Mouse (Mus musculus) intestine, embryonic 15.5 days (tissue): Measurements from ENCODE around the gene Cyp1b1. TPM values are rescaled to one million over a fixed set of nuclear protein-coding genes. Genes with fewer than 3 reads are reported as not detected.

Experiments used
- ATAC-seq: fragments of 200-750 bp; cut with Nextera tagmentation; 2 replicates; pipeline ENCODE4 v1.8.0; 2017; ENCODE audit warnings: moderate TSS enrichment, moderate library complexity
- H3K27ac ChIP-seq: fragments of 300-500 bp; sonication (generic); 2 replicates; pipeline ENCODE4 v1.5.1; 2015; ENCODE audit warnings: mild to moderate bottlenecking, inconsistent platforms
- H3K27me3 ChIP-seq: fragments of 300-500 bp; sonication (generic); replicated peaks from 2 replicates; pipeline ENCODE4 v1.6.1; 2015; ENCODE audit warnings: inconsistent platforms
- H3K36me3 ChIP-seq: fragments of 300-500 bp; sonication (generic); 2 replicates; pipeline ENCODE4 v1.6.1; 2015; ENCODE audit warnings: inconsistent platforms
- H3K4me1 ChIP-seq: fragments of 300-500 bp; sonication (generic); replicated peaks from 2 replicates; pipeline ENCODE4 v1.6.1; 2015; ENCODE audit warnings: inconsistent platforms
- H3K4me2 ChIP-seq: fragments of 300-500 bp; sonication (generic); replicated peaks from 2 replicates; pipeline ENCODE4 v1.6.1; 2015; ENCODE audit warnings: mild to moderate bottlenecking, inconsistent platforms
- H3K4me3 ChIP-seq: fragments of 300-500 bp; sonication (generic); replicated peaks from 2 replicates; pipeline ENCODE4 v1.5.1; 2015; ENCODE audit warnings: inconsistent platforms
- H3K9ac ChIP-seq: fragments of 300-500 bp; sonication (generic); 2 replicates; pipeline ENCODE4 v1.6.1; 2015; ENCODE audit warnings: inconsistent platforms
- H3K9me3 ChIP-seq: fragments of 300-500 bp; sonication (generic); 2 replicates; pipeline ENCODE4 v1.6.1; 2016; ENCODE audit warnings: inconsistent platforms
- WGBS: fragments of 180-500 bp; shearing (Covaris S2); methylation state at CpG from one replicate; pipeline ENCODE4 v1.1.7; 2015; 5-methylcytosine and 5-hydroxymethylcytosine counted together
- polyA plus RNA-seq: library from polyadenylated mRNA; unstranded; fragments of >200 nt; fragmentation: Nextera tagmentation; extraction: Ambion mirVana; gene quantifications from 2 replicates; pipeline ENCODE4 v1.2.1, GENCODE M21; 2015

Cyp1b1 gene
- 8.5 and 8.6 TPM in 2 replicates for polyA plus RNA-seq

DNA sequence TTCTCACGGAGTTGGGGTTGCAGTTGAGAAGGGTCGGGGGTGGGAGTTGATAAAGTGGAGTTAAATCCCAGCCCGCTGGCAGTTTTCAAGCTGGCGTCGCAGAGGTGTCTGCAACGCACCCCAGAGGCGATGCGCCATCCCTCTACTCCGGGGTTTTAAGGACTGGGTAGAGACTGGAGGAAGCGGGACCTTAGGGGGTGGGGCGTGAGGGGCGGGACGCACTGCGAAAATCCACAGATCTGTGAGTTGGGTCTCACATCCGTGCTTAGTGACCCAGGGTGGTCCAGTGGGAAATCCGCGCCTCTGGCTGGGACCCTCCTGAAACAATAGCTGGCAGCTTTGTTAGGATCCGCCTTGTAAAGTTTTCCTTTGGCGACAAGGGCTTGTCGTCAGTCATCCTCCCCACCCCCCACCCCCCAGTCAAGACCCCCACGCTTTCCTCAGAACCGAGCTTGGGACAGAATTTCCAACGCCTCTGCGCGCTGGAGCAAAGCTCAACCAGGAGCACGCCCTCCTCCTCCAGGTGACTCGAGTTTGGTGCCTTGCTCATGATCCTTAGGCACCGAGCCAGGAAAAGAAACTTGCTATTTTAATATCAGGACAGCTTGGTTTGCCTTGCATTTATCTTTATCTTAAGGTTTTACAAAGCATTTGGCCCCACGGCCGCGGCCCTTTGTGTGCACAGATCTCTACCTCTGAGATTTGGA, at the start of gene Cyp1b1:
Gene Cyp1b1 (minus strand): TSS at position 131 of the 707 bp plus-strand sequence.
- Histone ChIP-seq H3K9ac (peak within 1 kb of the TSS; percentile 42), H3K4me1 (peaks cover 29% of the 10 kb centered on the region), H3K27me3 (peaks cover 33% of the 10 kb centered on the region), H3K9me3 (no peaks in the 10 kb centered on the region), H3K27ac (peak within 1 kb of the TSS; percentile 17; the same call in 1 of the 2 replicates), H3K4me3 (peak within 1 kb of the TSS; percentile 42), H3K4me2 (peak within 1 kb of the TSS; percentile 89), H3K36me3 (no peaks in the 10 kb centered on the region)
- ATAC-seq: peak; percentile 55
- 1% methylated on average over 31 of the region's 31 CpGs for WGBS

GRCm38 (mm10) chr17:79761841-79762240, 47.0 kb upstream of the Cyp1b1 start:
- H3K4me2 ChIP-seq: no peak overlapping the region
- H3K9ac ChIP-seq: no peak overlapping the region
- H3K36me3 ChIP-seq: no peaks in the 10 kb centered on the region
- no peak overlapping the region for H3K4me3 ChIP-seq
- H3K27me3 ChIP-seq: no peaks in the 10 kb centered on the region
- ATAC-seq: no peak
- 64% methylated on average over 1 of the region's 1 CpGs for WGBS
- H3K4me1 ChIP-seq: no peaks in the 10 kb centered on the region
- H3K27ac ChIP-seq: no peak overlapping the region
- no peaks in the 10 kb centered on the region for H3K9me3 ChIP-seq

GRCm38 (mm10) chr17:79753831-79754230, 39.0 kb upstream of the Cyp1b1 start:
- 91% methylated on average over 12 of the region's 12 CpGs for WGBS
- H3K9me3 ChIP-seq: no peaks in the 10 kb centered on the region
- no peak for ATAC-seq

GRCm38 (mm10) chr17:79752836-79753235, 38.0 kb upstream of the Cyp1b1 start:
- Histone ChIP-seq H3K27ac (no peak overlapping the region), H3K9me3 (no peaks in the 10 kb centered on the region), H3K9ac (no peak overlapping the region), H3K27me3 (no peaks in the 10 kb centered on the region), H3K4me2 (no peak overlapping the region), H3K4me1 (no peaks in the 10 kb centered on the region), H3K4me3 (no peak overlapping the region), H3K36me3 (no peaks in the 10 kb centered on the region)
- ATAC-seq: no peak

More at GRCm38 (mm10) chr17:79753831-79754230, 39.0 kb upstream of the Cyp1b1 start:
- Histone ChIP-seq H3K36me3 (no peaks in the 10 kb centered on the region), H3K4me2 (no peak overlapping the region), H3K27ac (no peak overlapping the region), H3K9ac (no peak overlapping the region), H3K4me1 (no peaks in the 10 kb centered on the region), H3K4me3 (no peak overlapping the region), H3K27me3 (no peaks in the 10 kb centered on the region)

GRCm38 (mm10) chr17:79751661-79752191, 36.9 kb upstream of the Cyp1b1 start:
- H3K9ac ChIP-seq: no peak overlapping the region
- H3K4me3 ChIP-seq: no peak overlapping the region
- no peak overlapping the region for H3K27ac ChIP-seq
- WGBS: 79% methylated on average over 6 of the region's 6 CpGs
- no peak overlapping the region for H3K4me2 ChIP-seq
- H3K27me3 ChIP-seq: no peaks in the 10 kb centered on the region
- no peaks in the 10 kb centered on the region for H3K4me1 ChIP-seq
- H3K36me3 ChIP-seq: no peaks in the 10 kb centered on the region
- H3K9me3 ChIP-seq: no peaks in the 10 kb centered on the region
- ATAC-seq: no peak

DNA sequence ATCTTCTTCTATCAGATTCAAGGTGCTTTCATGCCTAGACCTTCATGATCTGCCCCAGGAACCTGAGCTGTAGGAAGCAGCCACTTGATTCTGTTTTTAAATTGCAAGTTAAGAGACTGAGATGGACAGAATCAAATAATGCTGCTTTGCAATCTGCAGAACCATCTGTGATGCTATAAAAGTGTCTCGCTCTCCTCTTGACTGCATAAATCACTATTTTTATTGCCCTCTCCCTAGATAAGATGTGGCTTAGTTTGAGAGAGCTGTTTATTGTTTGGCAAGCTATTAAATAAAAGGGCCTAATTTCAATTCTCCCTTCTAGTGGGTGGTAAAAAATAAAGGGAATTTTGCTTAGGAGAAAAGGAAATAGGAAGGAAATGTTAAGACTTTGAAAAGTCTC, 34.8 kb upstream of the Cyp1b1 start:
- WGBS: 62% methylated on average over 1 of the region's 1 CpGs
- no peaks in the 10 kb centered on the region for H3K27me3 ChIP-seq
- no peak overlapping the region for H3K27ac ChIP-seq
- H3K9ac ChIP-seq: no peak overlapping the region
- H3K4me2 ChIP-seq: no peak overlapping the region
- H3K4me1 ChIP-seq: 0 out of 2 replicates have a peak, but pooled peaks cover 5% of the 10 kb centered on the region
- no peak overlapping the region for H3K4me3 ChIP-seq
- no peaks in the 10 kb centered on the region for H3K36me3 ChIP-seq
- 0 out of 2 replicates have a peak, but pooled peaks have one; percentile 47 for ATAC-seq
- no peaks in the 10 kb centered on the region for H3K9me3 ChIP-seq

- Histone ChIP-seq H3K9me3 (no peaks in the 10 kb centered on the region), H3K36me3 (no peaks in the 10 kb centered on the region), H3K9ac (no peak overlapping the region), H3K27me3 (no peaks in the 10 kb centered on the region), H3K4me1 (0 out of 2 replicates have a peak, but pooled peaks cover 7% of the 10 kb centered on the region), H3K4me3 (no peak overlapping the region), H3K27ac (no peak overlapping the region), H3K4me2 (no peak overlapping the region)
- 88% methylated on average over 11 of the region's 11 CpGs for WGBS
- ATAC-seq: no peak
These were observed 32.1 kb upstream of the Cyp1b1 start for GRCm38 (mm10) chr17:79746954-79747353.

- Histone ChIP-seq H3K27ac (no peak overlapping the region), H3K36me3 (no peaks in the 10 kb centered on the region)
- peak; percentile 64; the same call in 1 of the 2 replicates for ATAC-seq
These were observed 31.3 kb upstream of the Cyp1b1 start for GRCm38 (mm10) chr17:79746146-79746591.

DNA sequence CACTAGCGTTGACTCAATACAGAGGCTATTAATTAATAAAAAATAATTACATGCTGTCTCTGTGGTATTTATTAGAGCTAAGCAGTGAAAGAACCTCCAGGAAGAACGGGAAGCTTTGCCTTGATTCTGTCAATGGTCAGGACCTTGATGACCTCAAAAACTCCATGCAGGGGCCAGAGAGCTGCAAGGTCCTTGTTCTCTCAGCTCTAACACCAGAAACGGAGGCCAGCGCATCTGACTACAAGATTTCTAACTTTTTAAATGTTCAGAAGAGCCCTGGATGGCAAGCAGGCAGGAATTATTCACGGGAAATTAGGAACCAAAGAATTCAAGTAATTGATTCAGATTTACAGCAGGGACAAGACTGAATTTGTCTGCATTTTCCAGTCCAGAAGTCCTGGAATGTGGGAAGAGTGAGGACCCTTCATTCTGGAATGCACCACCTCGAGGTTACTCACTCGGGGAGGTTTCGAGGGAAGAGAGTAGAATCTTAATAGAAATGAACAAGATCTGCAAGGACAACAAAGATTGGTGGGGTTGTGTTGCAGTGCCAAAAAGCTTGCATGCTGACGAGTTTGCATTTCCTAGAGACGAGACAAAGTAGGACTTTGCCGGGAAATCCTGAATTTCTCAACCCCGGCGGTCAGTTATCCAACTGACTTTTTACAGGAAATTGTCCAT, 30.3 kb upstream of the Cyp1b1 start:
- 43% methylated on average over 13 of the region's 13 CpGs for WGBS
- Histone ChIP-seq H3K9ac (no peak overlapping the region), H3K4me2 (no peak overlapping the region), H3K36me3 (no peaks in the 10 kb centered on the region), H3K4me3 (no peak overlapping the region), H3K4me1 (0 out of 2 replicates have a peak, but pooled peaks cover 7% of the 10 kb centered on the region), H3K27me3 (no peaks in the 10 kb centered on the region), H3K27ac (no peak overlapping the region), H3K9me3 (no peaks in the 10 kb centered on the region)
- ATAC-seq: no peak

More at GRCm38 (mm10) chr17:79746146-79746591, 31.3 kb upstream of the Cyp1b1 start:
- Histone ChIP-seq H3K4me3 (no peak overlapping the region), H3K4me2 (no peak overlapping the region), H3K9me3 (no peaks in the 10 kb centered on the region), H3K4me1 (0 out of 2 replicates have a peak, but pooled peaks cover 7% of the 10 kb centered on the region), H3K27me3 (no peaks in the 10 kb centered on the region), H3K9ac (no peak overlapping the region)
- WGBS: 22% methylated on average over 3 of the region's 3 CpGs

DNA sequence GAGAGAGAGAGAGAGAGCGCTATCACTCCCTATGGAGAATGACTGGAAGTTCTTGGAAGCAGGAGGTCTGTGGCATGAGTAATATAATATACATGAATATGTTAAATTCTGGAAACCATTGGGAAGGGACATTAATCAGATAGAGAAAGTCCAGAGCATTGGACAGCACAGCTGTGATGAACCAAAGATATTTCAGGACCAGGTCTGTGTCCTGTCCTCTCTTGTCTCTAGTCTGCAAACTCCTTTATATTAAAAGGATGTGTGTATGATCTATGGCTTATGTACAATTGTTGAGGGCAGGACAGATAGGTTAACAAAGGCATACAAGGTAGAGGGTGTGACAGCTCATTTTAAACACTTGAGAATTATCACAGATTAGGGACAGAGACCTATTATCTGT, 28.6 kb upstream of the Cyp1b1 start:
- H3K27me3 ChIP-seq: no peaks in the 10 kb centered on the region
- WGBS: 64% methylated on average over 1 of the region's 1 CpGs
- no peak overlapping the region for H3K4me2 ChIP-seq
- H3K9ac ChIP-seq: no peak overlapping the region
- ATAC-seq: peak; percentile 71
- H3K9me3 ChIP-seq: no peaks in the 10 kb centered on the region
- 0 out of 2 replicates have a peak, but pooled peaks cover 7% of the 10 kb centered on the region for H3K4me1 ChIP-seq
- H3K4me3 ChIP-seq: no peak overlapping the region
- no peak overlapping the region for H3K27ac ChIP-seq
- H3K36me3 ChIP-seq: no peaks in the 10 kb centered on the region

GRCm38 (mm10) chr17:79742635-79743034, 27.8 kb upstream of the Cyp1b1 start:
- Histone ChIP-seq H3K27me3 (no peaks in the 10 kb centered on the region), H3K36me3 (no peaks in the 10 kb centered on the region), H3K9ac (no peak overlapping the region), H3K4me1 (0 out of 2 replicates have a peak, but pooled peaks cover 7% of the 10 kb centered on the region), H3K4me3 (no peak overlapping the region), H3K9me3 (no peaks in the 10 kb centered on the region), H3K27ac (no peak overlapping the region), H3K4me2 (no peak overlapping the region)
- 63% methylated on average over 5 of the region's 5 CpGs for WGBS
- no peak for ATAC-seq

- H3K4me3 ChIP-seq: no peak overlapping the region
- H3K9ac ChIP-seq: no peak overlapping the region
- H3K27me3 ChIP-seq: no peaks in the 10 kb centered on the region
- no peak overlapping the region for H3K27ac ChIP-seq
- no peaks in the 10 kb centered on the region for H3K36me3 ChIP-seq
- no peaks in the 10 kb centered on the region for H3K4me1 ChIP-seq
- H3K4me2 ChIP-seq: no peak overlapping the region
- no peak for ATAC-seq
- no peaks in the 10 kb centered on the region for H3K9me3 ChIP-seq
- 46% methylated on average over 5 of the region's 5 CpGs for WGBS
These were observed 24.1 kb upstream of the Cyp1b1 start for GRCm38 (mm10) chr17:79738847-79739498.
